Mouse (Mus musculus): ENCODE measurements around the gene BC005537. TPM values are rescaled to one million over a fixed set of nuclear protein-coding genes. Genes with fewer than 3 reads are reported as not detected.

Gene BC005537
- polyA plus RNA-seq, 1 experiment: 27.3 TPM

DNA sequence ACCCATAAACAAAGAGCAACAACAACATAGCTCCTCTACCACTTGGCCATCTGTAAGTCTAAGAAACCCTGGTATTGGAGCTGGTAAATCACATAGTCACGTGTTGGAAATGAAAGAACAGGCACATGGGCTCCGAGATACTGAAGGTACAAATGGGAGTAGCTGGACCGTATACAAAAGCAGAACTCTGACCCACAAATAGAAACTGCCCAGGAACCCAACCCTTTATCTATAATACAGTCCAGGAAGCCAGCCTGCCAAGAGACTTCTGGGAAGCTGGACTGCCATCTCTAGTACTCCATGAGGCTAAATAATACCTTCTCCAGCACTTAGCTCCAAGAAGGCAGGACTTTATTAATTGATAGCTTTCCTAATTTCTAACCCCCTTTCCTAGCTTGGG, 51.1 kb downstream of the BC005537 start:
- H3K79me2 ChIP-seq (ENCODE audit: control insufficient read depth, insufficient read depth): no peaks in the 10 kb centered on the region
- no peaks in the 10 kb centered on the region for H3K36me3 ChIP-seq (ENCODE audit: control insufficient read depth, insufficient read depth)
- no peak for TF ChIP-seq MAX (IDR thresholded peaks at IDR 0.05; ENCODE audit: low read depth)
- TF ChIP-seq SRF (IDR thresholded peaks at IDR 0.05; ENCODE audit: control insufficient read depth, insufficient read length, low read depth): no peak
- TF ChIP-seq POLR2A (IDR thresholded peaks at IDR 0.05; ENCODE audit: insufficient read length, low read depth): no peak
- no peak for TF ChIP-seq TCF12 (IDR thresholded peaks at IDR 0.05; ENCODE audit: insufficient read depth, poor library complexity, severe bottlenecking)
- TF ChIP-seq REST (IDR thresholded peaks at IDR 0.05; ENCODE audit: insufficient read depth, insufficient read length): no peak
- TF ChIP-seq TCF3 (IDR thresholded peaks at IDR 0.05; ENCODE audit: insufficient read length, low read depth): no peak
- H3K4me3 ChIP-seq: no peak overlapping the region
- no peak overlapping the region for H3ac ChIP-seq (ENCODE audit: control insufficient read depth, insufficient read length)
- H3K4me2 ChIP-seq (ENCODE audit: low read depth): no peak overlapping the region
- H3K27me3 ChIP-seq (ENCODE audit: control insufficient read depth, insufficient read depth, insufficient read length): no peaks in the 10 kb centered on the region

DNA sequence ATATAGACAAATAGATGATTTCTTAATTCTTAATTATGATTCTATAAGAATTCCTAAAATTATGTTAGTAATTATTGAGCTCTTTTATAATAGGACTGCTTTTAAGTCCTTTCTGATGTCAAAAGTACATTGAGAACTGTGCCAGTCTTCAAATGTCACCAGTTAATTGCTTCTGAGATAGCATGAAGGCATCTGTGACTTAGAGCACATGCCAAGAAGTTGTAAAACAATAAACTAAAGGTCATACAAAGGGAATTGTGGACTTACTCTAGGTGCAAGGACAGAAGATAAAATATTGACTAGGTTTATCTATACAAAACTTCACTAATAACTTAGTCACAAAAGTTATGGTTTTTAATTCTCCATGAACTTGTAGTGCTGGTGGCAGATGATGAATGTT, 57.7 kb downstream of the BC005537 start:
- Histone ChIP-seq H3ac (ENCODE audit: control insufficient read depth, insufficient read length) (no peak overlapping the region), H3K4me3 (no peak overlapping the region), H3K36me3 (ENCODE audit: control insufficient read depth, insufficient read depth) (no peaks in the 10 kb centered on the region), H3K79me2 (ENCODE audit: control insufficient read depth, insufficient read depth) (no peaks in the 10 kb centered on the region), H3K4me2 (ENCODE audit: low read depth) (no peak overlapping the region), H3K27me3 (ENCODE audit: control insufficient read depth, insufficient read depth, insufficient read length) (no peaks in the 10 kb centered on the region)
- TF ChIP-seq MYOG (IDR thresholded peaks at IDR 0.05; ENCODE audit: control insufficient read depth in 1 of 3, insufficient read depth in 1 of 3, insufficient read length in 2 of 3, low read depth in 2 of 3) (no peak), MAX (IDR thresholded peaks at IDR 0.05; ENCODE audit: low read depth) (no peak), POLR2AphosphoS2 (IDR thresholded peaks at IDR 0.05; ENCODE audit: insufficient read length, low read depth) (no peak), POLR2A (IDR thresholded peaks at IDR 0.05; ENCODE audit: insufficient read length, low read depth) (no peak), MYOD1 (IDR thresholded peaks at IDR 0.05; ENCODE audit: control insufficient read depth in 1 of 3, insufficient read length in 2 of 3, low read depth in 2 of 3) (no peak), TCF3 (IDR thresholded peaks at IDR 0.05; ENCODE audit: insufficient read length, low read depth) (no peak), USF1 (IDR thresholded peaks at IDR 0.05; ENCODE audit: low read depth) (no peak), E2F4 (IDR thresholded peaks at IDR 0.05; ENCODE audit: insufficient read depth) (no peak), SRF (IDR thresholded peaks at IDR 0.05; ENCODE audit: control insufficient read depth, insufficient read length, low read depth) (no peak), REST (IDR thresholded peaks at IDR 0.05; ENCODE audit: insufficient read depth, insufficient read length) (no peak), CEBPB (IDR thresholded peaks at IDR 0.05; ENCODE audit: insufficient read depth, poor library complexity, severe bottlenecking) (no peak)

- no peaks in the 10 kb centered on the region for H3K36me3 ChIP-seq (ENCODE audit: control insufficient read depth, insufficient read depth)
- no peaks in the 10 kb centered on the region for H3K79me2 ChIP-seq (ENCODE audit: control insufficient read depth, insufficient read depth)
- no peak for TF ChIP-seq MYOD1 (IDR thresholded peaks at IDR 0.05; ENCODE audit: control insufficient read depth in 1 of 3, insufficient read length in 2 of 3, low read depth in 2 of 3)
- TF ChIP-seq MYOG (IDR thresholded peaks at IDR 0.05; ENCODE audit: control insufficient read depth in 1 of 3, insufficient read depth in 1 of 3, insufficient read length in 2 of 3, low read depth in 2 of 3): no peak
- no peak for TF ChIP-seq E2F4 (IDR thresholded peaks at IDR 0.05; ENCODE audit: insufficient read depth)
- no peak for TF ChIP-seq REST (IDR thresholded peaks at IDR 0.05; ENCODE audit: insufficient read depth, insufficient read length)
- no peak for TF ChIP-seq SRF (IDR thresholded peaks at IDR 0.05; ENCODE audit: control insufficient read depth, insufficient read length, low read depth)
- no peak for TF ChIP-seq MAX (IDR thresholded peaks at IDR 0.05; ENCODE audit: low read depth)
- TF ChIP-seq POLR2A (IDR thresholded peaks at IDR 0.05; ENCODE audit: insufficient read length, low read depth): no peak
- TF ChIP-seq POLR2AphosphoS2 (IDR thresholded peaks at IDR 0.05; ENCODE audit: insufficient read length, low read depth): no peak
- no peak for TF ChIP-seq CEBPB (IDR thresholded peaks at IDR 0.05; ENCODE audit: insufficient read depth, poor library complexity, severe bottlenecking)
- TF ChIP-seq USF1 (IDR thresholded peaks at IDR 0.05; ENCODE audit: low read depth): no peak
- TF ChIP-seq TCF3 (IDR thresholded peaks at IDR 0.05; ENCODE audit: insufficient read length, low read depth): no peak
- TF ChIP-seq TCF12 (IDR thresholded peaks at IDR 0.05; ENCODE audit: insufficient read depth, poor library complexity, severe bottlenecking): no peak
- H3ac ChIP-seq (ENCODE audit: control insufficient read depth, insufficient read length): no peak overlapping the region
- no peak overlapping the region for H3K4me2 ChIP-seq (ENCODE audit: low read depth)
- H3K27me3 ChIP-seq (ENCODE audit: control insufficient read depth, insufficient read depth, insufficient read length): no peaks in the 10 kb centered on the region
- no peak overlapping the region for H3K4me3 ChIP-seq
Measured at GRCm38 (mm10) chr13:24861084-24861483, 59.6 kb downstream of the BC005537 start.

DNA sequence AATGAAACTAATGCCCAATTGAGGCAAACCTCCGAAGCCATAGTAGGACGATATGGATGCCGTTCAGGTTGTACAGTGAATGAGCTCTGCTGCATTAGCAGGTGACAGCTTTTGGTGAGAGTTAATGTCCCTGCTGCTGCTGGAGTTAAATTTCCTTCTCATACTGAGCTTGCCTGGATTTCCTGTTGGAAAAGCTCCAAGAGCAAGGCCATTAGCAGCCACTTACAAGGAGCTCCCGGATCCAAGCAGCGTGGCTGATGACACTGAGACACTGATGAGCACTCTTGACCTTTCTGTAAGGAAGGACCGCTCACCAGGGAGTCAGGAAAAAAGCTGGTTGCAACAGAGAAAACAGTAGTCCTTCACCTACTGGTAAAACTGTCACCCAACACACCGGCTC, 60.6 kb downstream of the BC005537 start:
- no peak overlapping the region for H3ac ChIP-seq (ENCODE audit: control insufficient read depth, insufficient read length)
- H3K27me3 ChIP-seq (ENCODE audit: control insufficient read depth, insufficient read depth, insufficient read length): no peaks in the 10 kb centered on the region
- H3K4me2 ChIP-seq (ENCODE audit: low read depth): no peak overlapping the region
- no peaks in the 10 kb centered on the region for H3K79me2 ChIP-seq (ENCODE audit: control insufficient read depth, insufficient read depth)
- H3K36me3 ChIP-seq (ENCODE audit: control insufficient read depth, insufficient read depth): no peaks in the 10 kb centered on the region
- TF ChIP-seq POLR2AphosphoS2 (IDR thresholded peaks at IDR 0.05; ENCODE audit: insufficient read length, low read depth): no peak
- no peak for TF ChIP-seq MYOG (IDR thresholded peaks at IDR 0.05; ENCODE audit: control insufficient read depth in 1 of 3, insufficient read depth in 1 of 3, insufficient read length in 2 of 3, low read depth in 2 of 3)
- H3K4me3 ChIP-seq: no peak overlapping the region

DNA sequence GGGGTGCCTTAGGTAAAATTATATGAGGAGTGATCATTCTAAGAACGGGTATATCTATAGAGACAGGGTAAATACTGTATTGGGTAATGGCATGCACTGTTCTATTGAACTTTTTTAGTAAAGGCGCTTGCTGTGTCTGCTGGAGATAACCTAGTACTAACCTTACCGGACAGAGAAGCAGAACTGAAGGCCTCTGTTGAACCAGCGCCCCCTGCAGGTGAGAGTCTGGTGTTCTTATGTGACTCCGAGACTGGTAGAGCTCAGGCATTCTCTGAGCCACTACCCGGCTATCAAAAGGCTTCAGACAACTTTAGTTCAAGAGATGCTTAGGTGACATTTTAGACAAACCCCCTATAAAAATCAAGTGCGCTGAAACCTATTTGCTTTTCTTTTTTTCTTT, 61.1 kb downstream of the BC005537 start:
- TF ChIP-seq CEBPB (IDR thresholded peaks at IDR 0.05; ENCODE audit: insufficient read depth, poor library complexity, severe bottlenecking) (no peak), TCF3 (IDR thresholded peaks at IDR 0.05; ENCODE audit: insufficient read length, low read depth) (no peak), E2F4 (IDR thresholded peaks at IDR 0.05; ENCODE audit: insufficient read depth) (no peak), MYOG (IDR thresholded peaks at IDR 0.05; ENCODE audit: control insufficient read depth in 1 of 3, insufficient read depth in 1 of 3, insufficient read length in 2 of 3, low read depth in 2 of 3) (no peak), POLR2AphosphoS2 (IDR thresholded peaks at IDR 0.05; ENCODE audit: insufficient read length, low read depth) (no peak), USF1 (IDR thresholded peaks at IDR 0.05; ENCODE audit: low read depth) (no peak), TCF12 (IDR thresholded peaks at IDR 0.05; ENCODE audit: insufficient read depth, poor library complexity, severe bottlenecking) (no peak), MYOD1 (IDR thresholded peaks at IDR 0.05; ENCODE audit: control insufficient read depth in 1 of 3, insufficient read length in 2 of 3, low read depth in 2 of 3) (no peak), REST (IDR thresholded peaks at IDR 0.05; ENCODE audit: insufficient read depth, insufficient read length) (no peak), MAX (IDR thresholded peaks at IDR 0.05; ENCODE audit: low read depth) (no peak), POLR2A (IDR thresholded peaks at IDR 0.05; ENCODE audit: insufficient read length, low read depth) (no peak), SRF (IDR thresholded peaks at IDR 0.05; ENCODE audit: control insufficient read depth, insufficient read length, low read depth) (no peak)
- Histone ChIP-seq H3ac (ENCODE audit: control insufficient read depth, insufficient read length) (no peak overlapping the region), H3K36me3 (ENCODE audit: control insufficient read depth, insufficient read depth) (no peaks in the 10 kb centered on the region), H3K4me3 (no peak overlapping the region), H3K79me2 (ENCODE audit: control insufficient read depth, insufficient read depth) (no peaks in the 10 kb centered on the region), H3K4me2 (ENCODE audit: low read depth) (no peak overlapping the region), H3K27me3 (ENCODE audit: control insufficient read depth, insufficient read depth, insufficient read length) (no peaks in the 10 kb centered on the region)

Other genes starting within 250 kb of the BC005537 start
- gene Ripor2, start 219.5 kb upstream of the BC005537 start, polyA plus RNA-seq (2012; fragmentation: generic; extraction: Trizol): 1.3 TPM
- 0.07 TPM for gene Armh2, start 60.4 kb upstream of the BC005537 start, polyA plus RNA-seq (2012; fragmentation: generic; extraction: Trizol)
- gene Gmnn, start 39.7 kb upstream of the BC005537 start, polyA plus RNA-seq (2012; fragmentation: generic; extraction: Trizol): 10.8 TPM
- 67.1 TPM for gene Acot13, start 29.9 kb downstream of the BC005537 start, polyA plus RNA-seq (2012; fragmentation: generic; extraction: Trizol)
- 5.4 TPM for gene Tdp2, start 30.0 kb downstream of the BC005537 start, polyA plus RNA-seq (2012; fragmentation: generic; extraction: Trizol)
- not detected for gene D130043K22Rik, start 43.5 kb downstream of the BC005537 start, polyA plus RNA-seq (2012; fragmentation: generic; extraction: Trizol)
- gene Aldh5a1, start 136.0 kb downstream of the BC005537 start, polyA plus RNA-seq (2012; fragmentation: generic; extraction: Trizol): 0.54 TPM
- 0.04 TPM for gene Gpld1, start 141.5 kb downstream of the BC005537 start, polyA plus RNA-seq (2012; fragmentation: generic; extraction: Trizol)
- gene Mrs2, start 218.7 kb downstream of the BC005537 start, polyA plus RNA-seq (2012; fragmentation: generic; extraction: Trizol): 12.7 TPM

Measured in myocyte (in vitro differentiated cells).